Mouse (Mus musculus): ENCODE results near the gene Magi1.

DNA sequence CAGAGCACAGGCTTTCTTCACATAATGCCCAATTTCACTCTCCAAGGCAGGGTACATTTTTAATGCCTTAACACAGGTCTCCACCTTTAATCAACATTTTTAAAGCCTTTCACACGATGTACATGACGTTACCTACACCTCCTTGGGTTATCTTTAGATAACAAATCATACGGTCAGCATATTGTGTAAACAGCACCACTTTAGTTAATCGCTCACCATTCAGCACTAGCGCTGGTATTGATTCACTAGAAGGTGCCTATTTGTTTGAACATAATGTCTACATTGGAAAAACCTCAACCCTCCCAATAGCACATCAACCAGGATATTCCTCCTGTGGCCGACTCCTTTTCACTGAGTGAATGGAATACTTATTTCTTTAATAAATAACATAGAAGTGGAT, 455.5 kb downstream of the Magi1 start:
- TF ChIP-seq CHD2 (IDR thresholded peaks at IDR 0.05; ENCODE audit: low read length): no peak
- no peak for TF ChIP-seq CTCF (conservative IDR thresholded peaks at IDR 0.05 in 1 of 2, IDR thresholded peaks at IDR 0.05 in 1 of 2; ENCODE audit: low read depth in 2 of 2, low read length in 2 of 2)

All from CH12.LX (cell line).